Mouse (Mus musculus) liver, embryonic 11.5 days (tissue): ENCODE data around the gene Slc20a1. TPM values are rescaled to one million over a fixed set of nuclear protein-coding genes. Genes with fewer than 3 reads are reported as not detected.

ENCODE experiments used
- ATAC-seq: fragments of 200-750 bp; cut with Nextera tagmentation; replicated peaks from 2 replicates; pipeline ENCODE4 v1.8.0; 2017; ENCODE audit warnings: moderate number of reproducible peaks, mild to moderate bottlenecking, moderate TSS enrichment, moderate library complexity; ENCODE audit not compliant: low FRiP score
- DNase-seq: peaks from one replicate; pipeline ENCODE4 v3.0.0-alpha.2; 2017; ENCODE audit warnings: low spot score
- H3K27ac ChIP-seq: fragments of 300-500 bp; sonication (generic); 2 replicates; pipeline ENCODE4 v1.5.1; 2014; ENCODE audit warnings: mild to moderate bottlenecking, low read depth, low read length, control low read depth
- H3K27me3 ChIP-seq: fragments of 300-500 bp; sonication (generic); replicated peaks from 2 replicates; pipeline ENCODE4 v1.6.1; 2014; ENCODE audit warnings: low read length, mixed read lengths; ENCODE audit not compliant: control insufficient read depth, insufficient read depth
- H3K36me3 ChIP-seq: fragments of 300-500 bp; sonication (generic); 2 replicates; pipeline ENCODE4 v1.6.1; 2014; ENCODE audit warnings: mild to moderate bottlenecking, low read length, moderate library complexity, mixed read lengths; ENCODE audit not compliant: control insufficient read depth, insufficient read depth
- H3K4me1 ChIP-seq: fragments of 300-500 bp; sonication (generic); replicated peaks from 2 replicates; pipeline ENCODE4 v1.6.1; 2014; ENCODE audit warnings: low read length, mixed read lengths; ENCODE audit not compliant: control insufficient read depth, insufficient read depth
- H3K4me2 ChIP-seq: fragments of 300-500 bp; sonication (generic); 2 replicates; pipeline ENCODE4 v1.6.1; 2014; ENCODE audit warnings: mild to moderate bottlenecking, control low read depth, moderate library complexity
- H3K4me3 ChIP-seq: fragments of 300-500 bp; sonication (generic); 2 replicates; pipeline ENCODE4 v1.5.1; 2014; ENCODE audit warnings: low read depth, low read length, control low read depth
- H3K9ac ChIP-seq: fragments of 300-500 bp; sonication (generic); 2 replicates; pipeline ENCODE4 v1.6.1; 2014; ENCODE audit warnings: low read depth, low read length, control low read depth
- H3K9me3 ChIP-seq: fragments of 300-500 bp; sonication (generic); 2 replicates; pipeline ENCODE4 v1.6.1; 2016; ENCODE audit warnings: low read length, inconsistent platforms, mixed read lengths; ENCODE audit not compliant: control insufficient read depth
- WGBS: fragments of 180-500 bp; shearing (Covaris S2); extraction: QIAGEN DNeasy Blood & Tissue Kit; methylation state at CpG from one replicate; pipeline ENCODE4 v1.1.7; 2014; 5-methylcytosine and 5-hydroxymethylcytosine counted together
- polyA plus RNA-seq: library from polyadenylated mRNA; unstranded; fragments of >200 nt; fragmentation: Nextera tagmentation; extraction: Ambion mirVana; gene quantifications from 2 replicates; pipeline ENCODE4 v1.2.1, GENCODE M21; 2014

Slc20a1 gene
- polyA plus RNA-seq, 1 experiment from 2014 or later: 71.8 TPM

GRCm38 (mm10) chr2:129174474-129174873, 24.1 kb upstream of the Slc20a1 start:
- ATAC-seq (peak; percentile 67; the same call in 1 of the 2 replicates), DNase-seq (no peak)
- Histone ChIP-seq H3K27me3 (no peaks in the 10 kb centered on the region), H3K4me3 (no peak overlapping the region), H3K9ac (no peak overlapping the region), H3K4me1 (0 out of 2 replicates have a peak, but pooled peaks cover 5% of the 10 kb centered on the region), H3K27ac (no peak overlapping the region), H3K36me3 (no peaks in the 10 kb centered on the region), H3K4me2 (no peak overlapping the region), H3K9me3 (no peaks in the 10 kb centered on the region)
- WGBS: 43% methylated on average over 7 of the region's 7 CpGs

DNA sequence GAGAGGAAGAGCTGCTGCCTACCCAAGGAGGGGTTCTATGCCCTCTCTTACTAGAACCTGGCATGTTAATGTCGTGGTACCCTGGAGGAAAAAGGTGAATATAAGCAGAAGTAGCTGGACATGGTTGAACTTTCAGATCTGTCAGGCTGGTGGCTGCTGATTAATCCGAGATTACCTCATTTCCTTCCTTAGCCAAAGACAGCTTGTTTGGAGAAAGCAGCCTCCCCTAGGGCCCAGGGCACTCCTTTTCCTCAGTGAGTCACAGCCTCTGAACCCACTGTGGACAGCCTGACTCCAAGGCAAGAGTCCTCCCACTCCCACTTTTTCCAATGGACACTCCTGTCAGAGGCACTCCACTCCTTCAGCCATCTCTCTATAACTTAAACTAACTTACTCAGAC, 22.9 kb upstream of the Slc20a1 start:
- H3K27me3 ChIP-seq: no peaks in the 10 kb centered on the region
- no peak overlapping the region for H3K4me2 ChIP-seq
- no peaks in the 10 kb centered on the region for H3K36me3 ChIP-seq
- H3K9me3 ChIP-seq: no peaks in the 10 kb centered on the region
- DNase-seq: no peak
- ATAC-seq: no peak
- H3K4me3 ChIP-seq: no peak overlapping the region
- WGBS: 23% methylated on average over 2 of the region's 2 CpGs
- no peak overlapping the region for H3K9ac ChIP-seq
- H3K4me1 ChIP-seq: 0 out of 2 replicates have a peak, but pooled peaks cover 5% of the 10 kb centered on the region
- H3K27ac ChIP-seq: no peak overlapping the region

DNA sequence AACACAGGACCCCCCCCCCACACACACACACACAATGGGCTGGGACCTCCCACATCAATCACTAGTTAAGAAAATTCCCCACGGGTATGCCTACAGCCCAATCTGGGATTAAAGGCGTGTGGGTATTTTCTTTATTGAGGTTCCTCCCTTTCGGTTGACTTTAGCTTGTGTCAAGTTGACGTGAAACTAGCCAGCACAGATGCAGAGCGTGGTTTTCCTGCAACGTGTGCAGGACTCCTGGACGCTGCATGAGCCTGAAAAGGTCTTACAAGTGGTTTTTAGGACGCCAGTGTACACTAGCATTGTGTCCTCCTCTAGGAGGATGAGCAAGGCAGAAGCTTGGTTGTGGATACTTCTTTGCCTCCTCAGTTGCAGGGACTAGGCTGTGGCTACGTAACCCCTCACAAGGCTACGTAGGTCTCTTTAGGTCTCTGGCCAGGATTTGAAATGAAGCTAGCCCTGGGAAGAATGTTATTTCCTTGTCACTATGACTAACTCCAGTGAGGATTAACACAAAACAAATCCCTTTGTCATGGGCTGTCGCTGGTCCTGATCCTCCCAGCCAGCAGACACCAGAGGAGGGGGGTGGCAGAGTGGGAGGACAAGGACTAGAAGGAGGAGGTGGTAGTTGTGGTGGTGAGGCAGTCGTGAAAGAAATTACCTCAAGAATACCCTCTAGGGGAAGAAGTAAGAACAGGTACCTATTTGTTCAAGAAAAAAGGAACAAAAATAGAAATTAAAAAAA, 21.7 kb upstream of the Slc20a1 start:
- ATAC-seq (no peak), DNase-seq (no peak)
- Histone ChIP-seq H3K27me3 (no peaks in the 10 kb centered on the region), H3K4me1 (0 out of 2 replicates have a peak, but pooled peaks cover 5% of the 10 kb centered on the region), H3K9me3 (no peaks in the 10 kb centered on the region), H3K36me3 (no peaks in the 10 kb centered on the region), H3K4me3 (no peak overlapping the region), H3K9ac (no peak overlapping the region), H3K27ac (no peak overlapping the region), H3K4me2 (no peak overlapping the region)
- 69% methylated on average over 12 of the region's 12 CpGs for WGBS

- DNase-seq (no peak), ATAC-seq (no peak)
- Histone ChIP-seq H3K9ac (no peak overlapping the region), H3K4me3 (no peak overlapping the region), H3K4me2 (no peak overlapping the region), H3K36me3 (no peaks in the 10 kb centered on the region), H3K4me1 (peaks cover 5% of the 10 kb centered on the region; the same call in 1 of the 2 replicates), H3K27me3 (no peaks in the 10 kb centered on the region), H3K9me3 (no peaks in the 10 kb centered on the region), H3K27ac (no peak overlapping the region)
- 58% methylated on average over 3 of the region's 3 CpGs for WGBS
Observed at GRCm38 (mm10) chr2:129177661-129178060, 20.9 kb upstream of the Slc20a1 start.

- Histone ChIP-seq H3K4me3 (no peak overlapping the region), H3K27me3 (no peaks in the 10 kb centered on the region), H3K36me3 (no peaks in the 10 kb centered on the region), H3K4me1 (peaks cover 5% of the 10 kb centered on the region; the same call in 1 of the 2 replicates), H3K4me2 (no peak overlapping the region), H3K9ac (no peak overlapping the region), H3K9me3 (no peaks in the 10 kb centered on the region), H3K27ac (no peak overlapping the region)
- no peak for DNase-seq
- WGBS: 38% methylated on average over 10 of the region's 10 CpGs
- no peak for ATAC-seq
Observed at GRCm38 (mm10) chr2:129178182-129178908, 20.2 kb upstream of the Slc20a1 start.

DNA sequence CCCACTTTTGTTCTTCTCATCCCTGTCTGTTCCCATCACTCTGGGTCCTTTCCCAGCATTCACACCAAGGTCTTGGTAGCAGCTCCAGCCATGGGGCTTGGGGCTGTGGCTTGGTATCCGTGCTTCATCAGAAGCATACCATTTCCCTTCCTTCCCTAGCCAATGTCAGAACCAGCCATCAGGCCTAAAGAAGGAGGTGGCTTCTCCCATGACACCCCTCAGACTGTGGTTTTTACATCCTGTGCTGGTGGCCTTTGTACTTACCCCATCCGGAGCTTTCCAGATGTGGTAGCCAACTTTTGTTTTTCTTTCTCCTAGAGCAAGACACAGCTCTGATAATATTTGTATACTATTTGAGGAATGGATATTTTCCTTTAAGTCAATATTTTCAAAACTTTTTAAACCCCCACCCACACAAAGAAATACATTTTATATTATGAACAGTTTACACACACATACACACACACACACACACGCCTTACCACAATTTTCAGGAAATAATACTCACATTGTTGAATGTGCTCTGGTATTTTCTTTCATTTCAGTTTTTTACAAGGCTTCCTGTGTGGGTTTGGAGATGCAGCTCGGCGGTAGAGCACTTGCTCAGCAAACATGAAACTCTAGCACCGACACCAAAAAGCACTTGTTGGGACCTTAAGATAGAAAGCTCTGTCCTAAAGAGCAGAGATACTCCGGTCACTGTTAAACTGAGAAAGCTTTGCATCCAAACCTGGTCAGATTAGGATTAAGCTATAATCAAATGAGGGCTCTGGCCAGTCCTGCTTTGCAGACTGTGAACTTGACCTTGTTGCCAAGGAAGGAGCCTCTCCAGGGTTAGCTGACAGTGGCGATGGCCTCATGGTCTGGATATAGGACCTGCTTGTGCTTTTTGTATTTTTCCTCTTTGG, 18.4 kb upstream of the Slc20a1 start:
- H3K9me3 ChIP-seq: no peaks in the 10 kb centered on the region
- no peak overlapping the region for H3K9ac ChIP-seq
- H3K36me3 ChIP-seq: no peaks in the 10 kb centered on the region
- 47% methylated on average over 8 of the region's 8 CpGs for WGBS
- H3K27me3 ChIP-seq: no peaks in the 10 kb centered on the region
- peak overlapping the region; percentile 67 for H3K27ac ChIP-seq
- ATAC-seq (0 out of 2 replicates have a peak, but pooled peaks have one; percentile 38), DNase-seq (no peak)
- peaks cover 8% of the 10 kb centered on the region for H3K4me1 ChIP-seq
- H3K4me3 ChIP-seq: no peak overlapping the region
- no peak overlapping the region; the same call in 1 of the 2 replicates for H3K4me2 ChIP-seq

DNA sequence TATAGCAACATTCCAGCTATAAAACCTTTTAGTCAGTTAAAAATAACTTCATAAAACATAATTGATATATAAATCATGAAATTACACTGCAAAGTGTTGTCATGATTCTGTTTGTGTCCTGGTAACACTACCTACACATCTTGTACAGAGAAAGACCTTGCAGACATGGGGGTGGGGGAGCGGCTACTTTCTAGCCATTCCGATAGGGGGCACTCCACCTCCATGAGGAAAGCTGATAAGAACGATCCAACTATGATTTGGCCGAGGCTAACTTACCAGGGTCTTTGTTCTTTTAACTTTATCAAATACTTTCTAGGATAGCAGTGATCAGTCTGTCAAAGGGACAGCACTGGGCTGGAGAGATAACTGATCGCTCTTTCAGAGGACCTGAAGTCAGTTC, 17.1 kb upstream of the Slc20a1 start:
- WGBS: 65% methylated on average over 5 of the region's 5 CpGs
- ATAC-seq (no peak), DNase-seq (no peak)
- H3K27me3 ChIP-seq: no peaks in the 10 kb centered on the region
- no peak overlapping the region for H3K4me2 ChIP-seq
- H3K9ac ChIP-seq: no peak overlapping the region
- H3K4me1 ChIP-seq: peaks cover 3% of the 10 kb centered on the region
- H3K27ac ChIP-seq: no peak overlapping the region
- no peak overlapping the region for H3K4me3 ChIP-seq
- no peaks in the 10 kb centered on the region for H3K9me3 ChIP-seq
- no peaks in the 10 kb centered on the region for H3K36me3 ChIP-seq

DNA sequence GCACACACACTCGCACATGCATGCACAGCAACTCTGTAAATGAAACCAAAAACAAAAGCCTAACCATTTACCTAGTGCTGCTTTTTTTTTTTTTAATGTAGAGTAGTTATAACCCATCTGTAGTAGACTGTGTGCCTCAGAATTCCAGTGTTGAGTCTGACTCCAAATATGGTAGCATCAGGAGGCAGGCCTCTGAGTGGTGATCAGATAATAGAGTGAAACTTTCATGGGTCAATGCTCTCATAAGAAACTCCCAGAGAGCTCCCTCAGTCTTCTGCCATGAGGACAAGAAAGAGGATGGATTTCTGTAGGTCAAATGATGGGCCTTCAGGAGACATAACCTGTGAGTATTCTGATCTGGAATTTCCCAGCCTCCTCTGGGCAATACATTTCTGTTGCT, 16.2 kb upstream of the Slc20a1 start:
- H3K36me3 ChIP-seq: no peaks in the 10 kb centered on the region
- 86% methylated on average over 1 of the region's 1 CpGs for WGBS
- DNase-seq (no peak), ATAC-seq (no peak)
- H3K9ac ChIP-seq: no peak overlapping the region
- H3K4me2 ChIP-seq: no peak overlapping the region
- H3K4me3 ChIP-seq: no peak overlapping the region
- no peaks in the 10 kb centered on the region for H3K27me3 ChIP-seq
- H3K27ac ChIP-seq: no peak overlapping the region
- no peaks in the 10 kb centered on the region for H3K9me3 ChIP-seq
- H3K4me1 ChIP-seq: peaks cover 3% of the 10 kb centered on the region
